Mouse (Mus musculus) thymus, adult 2 months (tissue): ENCODE results near the gene Dscam.

ENCODE experiments used
- CTCF ChIP-seq: fragments of 200-500 bp; IDR thresholded peaks from 2 replicates; pipeline ENCODE4 v1.5.1; 2012; ENCODE audit warnings: mild to moderate bottlenecking, control low read depth, low read length, moderate library complexity, borderline replicate concordance; ENCODE audit not compliant: control insufficient read depth, poor library complexity, insufficient read depth; ENCODE audit errors: extremely low read depth
- POLR2A ChIP-seq: fragments of 200-500 bp; IDR thresholded peaks from 2 replicates; pipeline ENCODE4 v1.6.1; 2012; ENCODE audit warnings: mild to moderate bottlenecking, low read length, control low read depth, moderate library complexity; ENCODE audit not compliant: control insufficient read depth, poor library complexity, insufficient read depth; ENCODE audit errors: extremely low read depth

DNA sequence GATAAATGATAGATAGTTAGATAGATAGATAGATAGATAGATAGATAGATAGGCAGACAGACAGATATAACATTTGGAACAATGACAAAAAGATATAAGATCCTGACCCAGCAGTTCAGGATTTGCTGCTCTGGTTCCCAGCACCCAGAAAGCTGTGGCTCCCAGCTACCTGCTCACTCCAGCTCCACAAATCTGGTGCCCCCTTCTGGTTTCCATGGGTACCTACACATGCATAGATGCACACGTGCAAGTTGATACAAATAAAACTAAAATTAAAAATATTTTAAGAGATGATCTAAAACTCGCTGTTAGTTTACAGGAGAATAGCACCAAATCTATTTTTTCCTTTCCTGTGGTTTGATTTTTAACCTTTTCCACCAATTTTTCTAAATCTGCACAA lies 238.8 kb downstream of the Dscam start:
- TF ChIP-seq CTCF (no peak), POLR2A (no peak)
